Mouse (Mus musculus) adrenal gland, postnatal 4 days (tissue): ENCODE measurements at regions not wholly inside any gene's neighbourhood (a gene's known extent, or its start where the extent isn't known, plus 50 kb on each side); places are given as distances from the start of the nearest gene placed in this dataset.

Experiments used
- DNase-seq, 2 experiments: peaks; one replicate each; pipeline ENCODE4 v3.0.0; 2021 to 2022; ENCODE audit warnings: low spot score in 2 of 2, mixed read lengths in 2 of 2

GRCm38 (mm10) chr13:99781616-99782015 lies 119.3 kb downstream of the Cartpt start:
- no peak for DNase-seq

DNA sequence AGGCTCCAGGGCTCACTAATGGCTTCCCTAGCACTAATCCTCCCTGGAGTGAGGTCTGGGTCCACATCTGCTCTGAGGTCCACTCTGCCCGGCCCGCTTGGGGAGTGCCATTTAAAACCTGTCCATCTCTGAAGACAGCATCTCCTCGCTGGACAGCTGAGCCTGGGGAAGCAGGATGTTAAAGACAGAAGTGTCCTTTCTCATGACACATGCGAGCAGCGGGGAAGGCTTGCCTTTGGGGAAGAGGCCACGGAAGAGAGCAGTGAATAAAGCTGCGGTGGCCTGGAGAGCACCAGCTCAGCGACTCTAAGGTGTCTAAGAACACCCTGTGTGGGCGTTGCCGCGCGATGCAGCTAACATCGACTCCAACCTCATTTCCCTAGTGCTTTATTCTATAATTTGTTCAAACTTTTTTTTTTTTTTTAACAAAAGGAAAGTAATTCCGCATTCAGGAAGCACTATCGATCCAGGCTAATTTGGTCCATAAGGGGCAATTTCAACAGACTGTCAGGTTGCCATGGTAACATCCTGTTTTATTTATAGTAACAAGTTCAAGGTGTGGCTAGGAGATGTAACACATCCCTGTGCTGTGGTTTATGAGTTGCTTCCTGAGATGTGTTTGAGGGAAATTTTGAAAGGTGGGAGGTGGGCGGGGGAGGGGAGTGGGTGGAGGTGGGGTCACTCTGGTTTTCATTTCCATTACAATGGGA lies 120.0 kb downstream of the Cartpt start:
- DNase-seq = no peak

- no peak for DNase-seq
Measured at GRCm38 (mm10) chr13:99778747-99779146, 122.1 kb downstream of the Cartpt start.

- DNase-seq = no peak
Measured at GRCm38 (mm10) chr13:99777736-99778135, 123.2 kb downstream of the Cartpt start.

GRCm38 (mm10) chr13:99765965-99766364 lies 134.9 kb downstream of the Cartpt start:
- no peak for DNase-seq

GRCm38 (mm10) chr13:99764764-99765163 lies 136.1 kb downstream of the Cartpt start:
- no peak for DNase-seq

GRCm38 (mm10) chr13:99764097-99764714 lies 136.7 kb downstream of the Cartpt start:
- DNase-seq = no peak

GRCm38 (mm10) chr13:99761843-99762242 lies 139.0 kb downstream of the Cartpt start:
- no peak for DNase-seq

DNA sequence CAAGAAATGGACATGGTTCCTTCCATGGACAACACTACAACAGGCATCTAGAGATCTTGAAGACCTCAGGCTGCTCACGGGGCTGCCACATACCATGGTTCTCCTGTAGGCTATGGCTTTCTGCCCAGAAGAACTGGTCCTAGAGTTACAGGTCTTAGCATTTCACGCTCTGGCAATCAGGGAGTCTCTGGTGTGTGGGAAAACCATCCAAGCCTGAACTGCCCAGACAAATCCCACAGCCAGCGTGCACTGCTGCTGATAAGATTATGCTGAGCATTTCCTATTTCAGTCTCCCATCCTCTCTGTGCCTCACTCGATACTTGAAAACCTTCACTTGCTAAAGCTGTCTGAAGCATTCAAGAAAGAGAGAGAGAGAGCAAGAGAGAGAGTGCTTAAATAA lies 139.5 kb downstream of the Cartpt start:
- no peak for DNase-seq

GRCm38 (mm10) chr13:99760646-99761045 lies 140.2 kb downstream of the Cartpt start:
- DNase-seq = no peak

DNA sequence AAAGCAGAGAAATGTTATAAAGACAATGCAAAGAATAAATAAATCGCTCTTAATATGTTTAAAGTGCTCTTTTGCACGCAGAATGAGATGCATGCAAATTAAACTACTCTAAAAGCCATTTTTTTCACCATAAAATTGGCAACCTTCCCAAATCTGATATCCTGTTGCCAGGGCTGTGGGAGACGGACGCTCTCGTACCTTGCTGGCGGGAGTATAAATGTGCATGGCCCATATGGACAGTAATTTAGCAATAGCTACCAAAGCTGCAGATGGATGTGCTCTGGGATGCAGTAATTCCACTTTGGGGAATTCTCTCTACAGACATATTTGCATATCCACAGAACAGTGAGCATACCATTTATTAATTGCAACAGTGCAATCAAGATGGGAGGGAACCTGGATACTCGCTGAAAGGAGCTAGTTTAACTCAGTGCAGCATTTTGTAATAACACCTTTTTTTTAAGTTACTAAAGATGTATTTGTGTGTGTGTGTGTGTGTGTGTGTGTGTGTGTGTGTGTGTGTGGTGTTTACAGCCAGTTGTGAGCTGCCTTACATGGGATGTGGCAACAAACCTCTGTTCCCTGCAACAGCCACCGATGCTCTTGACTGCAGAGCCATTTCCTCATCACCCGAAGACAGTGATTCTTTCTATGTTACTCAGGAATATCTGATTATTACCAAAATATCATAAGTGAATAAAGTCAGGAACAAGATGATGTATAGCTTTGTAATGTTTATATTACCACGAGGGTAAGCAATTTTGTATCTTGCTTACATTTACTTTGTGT lies 141.4 kb downstream of the Cartpt start:
- DNase-seq = no peak

- DNase-seq = no peak
Measured at GRCm38 (mm10) chr13:99754701-99755100, 146.2 kb downstream of the Cartpt start.

- DNase-seq = no peak
Measured at GRCm38 (mm10) chr13:99754251-99754652, 146.6 kb downstream of the Cartpt start.

GRCm38 (mm10) chr13:99753526-99753925 lies 147.4 kb downstream of the Cartpt start:
- no peak for DNase-seq

DNA sequence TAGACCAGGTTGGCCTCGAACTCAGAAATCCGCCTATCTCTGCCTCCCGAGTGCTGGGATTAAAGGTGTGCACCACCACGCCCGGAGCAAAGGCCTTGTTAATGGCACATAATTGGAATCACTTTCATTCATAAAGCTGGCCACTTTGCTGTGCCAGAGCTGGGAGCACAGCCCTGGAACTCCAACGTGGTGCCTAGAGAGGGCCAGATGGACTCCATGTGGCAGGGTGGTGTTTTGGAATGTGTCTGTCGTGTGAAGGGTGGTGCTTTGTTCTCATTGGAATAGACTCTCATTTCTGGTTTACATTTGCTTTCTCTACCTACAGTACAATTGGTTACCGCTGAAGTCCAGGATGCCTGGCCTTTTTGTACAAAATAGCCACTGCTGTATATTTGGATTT lies 150.2 kb downstream of the Cartpt start:
- no peak for DNase-seq

DNA sequence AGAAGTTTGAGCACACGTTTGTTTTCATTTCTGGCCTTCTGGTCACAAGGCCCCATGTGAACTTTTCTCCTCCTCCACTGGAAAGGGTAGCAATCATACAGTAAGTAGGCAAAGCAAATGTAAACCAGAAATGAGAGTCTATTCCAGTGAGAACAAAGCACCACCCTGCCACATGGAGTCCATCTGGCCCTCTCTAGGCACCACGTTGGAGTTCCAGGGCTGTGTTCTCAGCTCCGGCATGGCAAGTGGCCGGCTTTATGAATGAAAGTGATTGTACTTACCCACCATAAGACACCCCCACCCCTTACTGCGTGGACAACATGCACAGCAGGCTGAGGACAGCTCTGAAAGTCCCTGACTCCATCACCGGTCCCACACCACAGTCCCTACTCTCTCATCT lies 151.5 kb downstream of the Cartpt start:
- DNase-seq = no peak

- no peak for DNase-seq
Measured at GRCm38 (mm10) chr13:99748128-99748527, 152.8 kb downstream of the Cartpt start.

GRCm38 (mm10) chr13:99745526-99745925 lies 155.4 kb downstream of the Cartpt start:
- DNase-seq = no peak

DNA sequence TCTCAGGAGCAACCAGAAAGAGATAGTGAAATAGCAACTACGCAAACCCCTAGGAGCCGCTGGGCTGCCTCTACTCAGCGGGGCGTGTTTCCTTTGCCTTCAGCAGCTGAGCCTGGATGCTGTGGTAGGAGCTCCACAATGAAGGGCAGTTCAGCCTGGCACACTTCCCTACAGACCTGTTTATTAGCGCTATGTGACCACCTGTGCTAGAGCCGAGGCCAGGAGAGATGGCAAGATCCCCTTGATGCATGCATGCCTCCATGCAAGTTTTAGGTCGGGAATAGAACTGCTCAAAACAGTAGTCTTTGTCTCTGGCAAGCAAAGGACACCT lies 156.1 kb downstream of the Cartpt start:
- no peak for DNase-seq

- DNase-seq = no peak
Measured at GRCm38 (mm10) chr13:99743952-99744789, 156.7 kb downstream of the Cartpt start.

DNA sequence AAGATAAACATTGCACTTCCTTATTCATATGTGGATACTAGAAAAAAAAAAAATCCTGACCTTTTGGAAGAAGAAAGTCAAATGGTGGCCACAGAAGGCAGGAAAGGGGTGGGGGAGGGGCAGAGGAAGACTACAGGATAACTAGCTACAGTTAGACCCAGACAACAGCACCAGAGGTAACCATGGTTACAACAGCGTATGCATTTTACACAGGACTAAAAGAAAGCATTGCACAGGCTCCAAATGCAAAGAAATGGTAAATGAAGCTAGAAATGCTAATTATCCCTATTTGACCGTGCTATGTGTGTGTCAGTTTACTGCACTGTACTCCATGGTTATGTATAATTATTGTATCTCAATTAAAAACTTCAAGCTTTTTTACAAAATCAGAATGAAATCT lies 158.4 kb downstream of the Cartpt start:
- DNase-seq = no peak

- DNase-seq = no peak
Measured at GRCm38 (mm10) chr13:99741981-99742380, 158.9 kb downstream of the Cartpt start.
